Mouse (Mus musculus): ENCODE data around the gene Tbx2.

DNA sequence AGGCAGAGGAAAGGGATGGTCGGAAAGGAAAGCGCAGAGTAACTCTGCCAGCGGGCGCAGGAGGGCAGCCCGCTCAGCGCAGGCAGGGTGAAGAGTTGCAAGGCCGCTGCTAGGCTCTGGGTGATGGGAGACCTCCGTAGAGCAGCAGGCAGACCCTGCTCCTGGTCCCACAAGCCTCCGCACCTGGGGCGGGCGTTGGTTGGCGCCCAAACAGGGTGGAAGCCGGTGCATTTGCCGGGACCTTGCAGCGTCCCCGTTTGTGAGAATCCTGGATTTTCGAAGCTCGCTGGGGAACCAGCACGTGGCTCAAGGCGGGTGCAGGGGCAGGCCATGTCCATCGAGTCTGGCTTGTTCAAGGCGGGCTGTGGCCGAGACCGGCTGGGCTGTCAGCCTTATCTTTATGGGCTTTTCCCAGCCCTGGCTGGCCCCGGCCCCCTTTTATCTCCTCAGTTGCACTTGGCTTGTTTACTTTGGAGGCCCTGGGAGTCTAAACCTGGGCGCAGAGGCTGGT, 56.2 kb downstream of the Tbx2 start:
- TF ChIP-seq CTCF (IDR thresholded peaks at IDR 0.05; ENCODE audit: low read depth, low read length) (no peak), EP300 (IDR thresholded peaks at IDR 0.05; ENCODE audit: insufficient read depth, low read depth, low read length) (no peak)
